Mouse (Mus musculus) heart, adult 2 months (tissue): ENCODE results near the gene Ssh3.

ENCODE experiments used
- CTCF ChIP-seq: fragments of 200-600 bp; IDR thresholded peaks from 2 replicates; pipeline ENCODE4 v1.8.1; 2022; ENCODE audit warnings: antibody characterized with exemption, mild to moderate bottlenecking, moderate library complexity
- EP300 ChIP-seq: fragments of 200-500 bp; IDR thresholded peaks from 2 replicates; pipeline ENCODE4 v1.6.1; 2011; ENCODE audit warnings: low read depth, low read length, control low read depth; ENCODE audit not compliant: insufficient read depth
- POLR2A ChIP-seq: fragments of 200-500 bp; IDR thresholded peaks from 2 replicates; pipeline ENCODE4 v1.6.1; 2011; ENCODE audit warnings: mild to moderate bottlenecking, low read depth, low read length, control low read depth; ENCODE audit not compliant: insufficient read depth

GRCm38 (mm10) chr19:4222165-4222564 is 46.8 kb downstream of the Ssh3 start:
- TF ChIP-seq CTCF (no peak), EP300 (no peak), POLR2A (no peak)
